Mouse (Mus musculus) liver, embryonic 12.5 days (tissue): ENCODE results near the gene Cdk8. TPM values are rescaled to one million over a fixed set of nuclear protein-coding genes. Genes with fewer than 3 reads are reported as not detected.
A peak's percentile ranks its signal among the peaks of the same experiment; 100 is the strongest.

ENCODE experiments used
- ATAC-seq: fragments of 200-750 bp; cut with Nextera tagmentation; 2 replicates; pipeline ENCODE4 v1.8.0; 2017; ENCODE audit warnings: moderate number of reproducible peaks, mild to moderate bottlenecking, moderate library complexity
- H3K27ac ChIP-seq: fragments of 300-500 bp; sonication (generic); 2 replicates; pipeline ENCODE4 v1.5.1; 2016; ENCODE audit warnings: mild to moderate bottlenecking
- H3K27me3 ChIP-seq: fragments of 300-500 bp; sonication (generic); replicated peaks from 2 replicates; pipeline ENCODE4 v1.6.1; 2016; ENCODE audit warnings: mild to moderate bottlenecking, moderate library complexity
- H3K36me3 ChIP-seq: fragments of 300-500 bp; sonication (generic); 2 replicates; pipeline ENCODE4 v1.6.1; 2016; ENCODE audit warnings: mild to moderate bottlenecking, moderate library complexity
- H3K4me1 ChIP-seq: fragments of 300-500 bp; sonication (generic); 2 replicates; pipeline ENCODE4 v1.6.1; 2016
- H3K4me2 ChIP-seq: fragments of 300-500 bp; sonication (generic); 2 replicates; pipeline ENCODE4 v1.6.1; 2016; ENCODE audit warnings: mild to moderate bottlenecking, moderate library complexity
- H3K4me3 ChIP-seq: fragments of 300-500 bp; sonication (generic); 2 replicates; pipeline ENCODE4 v1.5.1; 2016; ENCODE audit warnings: mild to moderate bottlenecking, moderate library complexity
- H3K9ac ChIP-seq: fragments of 300-500 bp; sonication (generic); 2 replicates; pipeline ENCODE4 v1.6.1; 2016; ENCODE audit warnings: mild to moderate bottlenecking, moderate library complexity
- H3K9me3 ChIP-seq: fragments of 300-500 bp; sonication (generic); replicated peaks from 2 replicates; pipeline ENCODE4 v1.6.1; 2016; ENCODE audit warnings: mild to moderate bottlenecking, moderate library complexity
- WGBS: fragments of 180-500 bp; shearing (Covaris S2); methylation state at CpG from one replicate; pipeline ENCODE4 v1.1.7; 2016; ENCODE audit not compliant: insufficient replicate concordance; 5-methylcytosine and 5-hydroxymethylcytosine counted together
- polyA plus RNA-seq: library from polyadenylated mRNA; unstranded; fragments of >200 nt; fragmentation: Nextera tagmentation; extraction: Ambion mirVana; gene quantifications from 2 replicates; pipeline ENCODE4 v1.2.1, GENCODE M21; 2016

The Cdk8 gene
- polyA plus RNA-seq, 1 experiment from 2014 or later, result 30.7 TPM

GRCm38 (mm10) chr5:146307046-146307743, 76.2 kb downstream of the Cdk8 start:
- H3K9me3 ChIP-seq, result peaks cover 17% of the 10 kb centered on the region
- WGBS, result 57% methylated on average over 8 of the region's 8 CpGs
- ATAC-seq, result peak; percentile 76
- H3K27me3 ChIP-seq, result no peaks in the 10 kb centered on the region
- peaks cover 56% of the 10 kb centered on the region for H3K36me3 ChIP-seq
- peaks cover 57% of the 10 kb centered on the region for H3K4me1 ChIP-seq
- H3K27ac ChIP-seq, result peak overlapping the region; percentile 96
- H3K4me2 ChIP-seq, result peak overlapping the region; percentile 17
- peak overlapping the region; percentile 33; the same call in 1 of the 2 replicates for H3K9ac ChIP-seq
- no peak overlapping the region for H3K4me3 ChIP-seq

- 58% methylated on average over 4 of the region's 4 CpGs for WGBS
- Histone ChIP-seq H3K4me2 (peak overlapping the region; percentile 49), H3K27ac (peak overlapping the region; percentile 96), H3K9me3 (peaks cover 17% of the 10 kb centered on the region), H3K4me1 (peaks cover 58% of the 10 kb centered on the region), H3K27me3 (no peaks in the 10 kb centered on the region), H3K9ac (peak overlapping the region; percentile 45; the same call in 1 of the 2 replicates), H3K36me3 (peaks cover 54% of the 10 kb centered on the region), H3K4me3 (peak overlapping the region; percentile 33)
- peak; percentile 90 for ATAC-seq
Measured at GRCm38 (mm10) chr5:146307744-146308096, 76.7 kb downstream of the Cdk8 start.

GRCm38 (mm10) chr5:146314538-146314937, 83.5 kb downstream of the Cdk8 start:
- H3K27me3 ChIP-seq, result no peaks in the 10 kb centered on the region
- H3K9me3 ChIP-seq, result no peaks in the 10 kb centered on the region
- peak overlapping the region; percentile 56; the same call in 1 of the 2 replicates for H3K9ac ChIP-seq
- no peaks in the 10 kb centered on the region for H3K36me3 ChIP-seq
- H3K4me2 ChIP-seq, result no peak overlapping the region
- WGBS, result 65% methylated on average over 6 of the region's 6 CpGs
- H3K4me3 ChIP-seq, result no peak overlapping the region
- peaks cover 65% of the 10 kb centered on the region for H3K4me1 ChIP-seq
- ATAC-seq, result no peak
- H3K27ac ChIP-seq, result peak overlapping the region; percentile 95

GRCm38 (mm10) chr5:146315268-146315921, 84.4 kb downstream of the Cdk8 start:
- Histone ChIP-seq H3K9me3 (no peaks in the 10 kb centered on the region), H3K4me1 (peaks cover 74% of the 10 kb centered on the region), H3K9ac (peak overlapping the region; percentile 56), H3K27me3 (no peaks in the 10 kb centered on the region), H3K36me3 (no peaks in the 10 kb centered on the region), H3K4me2 (peak overlapping the region; percentile 46), H3K27ac (peak overlapping the region; percentile 95), H3K4me3 (no peak overlapping the region)
- no peak for ATAC-seq
- WGBS, result 71% methylated on average over 14 of the region's 14 CpGs

GRCm38 (mm10) chr5:146316316-146316715, 85.3 kb downstream of the Cdk8 start:
- Histone ChIP-seq H3K27me3 (no peaks in the 10 kb centered on the region), H3K4me1 (peaks cover 82% of the 10 kb centered on the region), H3K27ac (peak overlapping the region; percentile 95)

GRCm38 (mm10) chr5:146318051-146318450, 87.0 kb downstream of the Cdk8 start:
- H3K4me2 ChIP-seq, result peak overlapping the region; percentile 26; the same call in 1 of the 2 replicates
- H3K36me3 ChIP-seq, result no peaks in the 10 kb centered on the region
- H3K4me1 ChIP-seq, result peaks cover 86% of the 10 kb centered on the region
- no peak overlapping the region for H3K4me3 ChIP-seq
- H3K9me3 ChIP-seq, result no peaks in the 10 kb centered on the region
- H3K9ac ChIP-seq, result peak overlapping the region; percentile 53
- ATAC-seq, result no peak
- 51% methylated on average over 5 of the region's 5 CpGs for WGBS
- no peaks in the 10 kb centered on the region for H3K27me3 ChIP-seq
- peak overlapping the region; percentile 95 for H3K27ac ChIP-seq

More at GRCm38 (mm10) chr5:146316316-146316715, 85.3 kb downstream of the Cdk8 start:
- 51% methylated on average over 5 of the region's 5 CpGs for WGBS
- ATAC-seq, result peak; percentile 97
- H3K4me2 ChIP-seq, result peak overlapping the region; percentile 49
- H3K9me3 ChIP-seq, result no peaks in the 10 kb centered on the region
- H3K36me3 ChIP-seq, result no peaks in the 10 kb centered on the region
- no peak overlapping the region for H3K4me3 ChIP-seq
- H3K9ac ChIP-seq, result peak overlapping the region; percentile 56

- Histone ChIP-seq H3K9me3 (no peaks in the 10 kb centered on the region), H3K4me3 (no peak overlapping the region), H3K9ac (peak overlapping the region; percentile 53), H3K27me3 (no peaks in the 10 kb centered on the region), H3K36me3 (no peaks in the 10 kb centered on the region), H3K27ac (peak overlapping the region; percentile 95), H3K4me2 (peak overlapping the region; percentile 26), H3K4me1 (peaks cover 86% of the 10 kb centered on the region)
- 55% methylated on average over 8 of the region's 8 CpGs for WGBS
- peak; percentile 41; the same call in 1 of the 2 replicates for ATAC-seq
Measured at GRCm38 (mm10) chr5:146318461-146318860, 87.4 kb downstream of the Cdk8 start.

GRCm38 (mm10) chr5:146328941-146329340, 97.9 kb downstream of the Cdk8 start:
- no peaks in the 10 kb centered on the region for H3K9me3 ChIP-seq
- no peaks in the 10 kb centered on the region for H3K27me3 ChIP-seq
- no peak for ATAC-seq
- peaks cover 21% of the 10 kb centered on the region for H3K4me1 ChIP-seq
- no peak overlapping the region for H3K27ac ChIP-seq
- H3K4me2 ChIP-seq, result no peak overlapping the region
- no peak overlapping the region for H3K9ac ChIP-seq
- no peaks in the 10 kb centered on the region for H3K36me3 ChIP-seq
- H3K4me3 ChIP-seq, result no peak overlapping the region
- WGBS, result 64% methylated on average over 10 of the region's 10 CpGs

GRCm38 (mm10) chr5:146329541-146329940, 98.5 kb downstream of the Cdk8 start:
- Histone ChIP-seq H3K36me3 (no peaks in the 10 kb centered on the region), H3K9me3 (no peaks in the 10 kb centered on the region), H3K4me2 (no peak overlapping the region; the same call in 1 of the 2 replicates), H3K4me3 (no peak overlapping the region), H3K9ac (0 out of 2 replicates have a peak overlapping the region, but pooled peaks have one; percentile 12), H3K4me1 (peaks cover 25% of the 10 kb centered on the region), H3K27me3 (no peaks in the 10 kb centered on the region), H3K27ac (peak overlapping the region; percentile 1; the same call in 1 of the 2 replicates)
- WGBS, result 70% methylated on average over 5 of the region's 5 CpGs
- no peak for ATAC-seq

GRCm38 (mm10) chr5:146330031-146330764, 99.2 kb downstream of the Cdk8 start:
- WGBS, result 25% methylated on average over 13 of the region's 13 CpGs
- no peaks in the 10 kb centered on the region for H3K9me3 ChIP-seq
- no peaks in the 10 kb centered on the region for H3K36me3 ChIP-seq
- H3K4me2 ChIP-seq, result peak overlapping the region; percentile 37
- H3K4me1 ChIP-seq, result peaks cover 29% of the 10 kb centered on the region
- H3K27me3 ChIP-seq, result no peaks in the 10 kb centered on the region
- H3K4me3 ChIP-seq, result 0 out of 2 replicates have a peak overlapping the region, but pooled peaks have one; percentile 0
- peak overlapping the region; percentile 1 for H3K27ac ChIP-seq
- ATAC-seq, result peak; percentile 59
- H3K9ac ChIP-seq, result peak overlapping the region; percentile 12; the same call in 1 of the 2 replicates

GRCm38 (mm10) chr5:146330765-146331115, 99.7 kb downstream of the Cdk8 start:
- Histone ChIP-seq H3K4me1 (peaks cover 29% of the 10 kb centered on the region), H3K9ac (no peak overlapping the region; the same call in 1 of the 2 replicates), H3K9me3 (no peaks in the 10 kb centered on the region), H3K27ac (peak overlapping the region; percentile 72), H3K36me3 (no peaks in the 10 kb centered on the region), H3K27me3 (no peaks in the 10 kb centered on the region), H3K4me3 (no peak overlapping the region), H3K4me2 (no peak overlapping the region; the same call in 1 of the 2 replicates)
- 25% methylated on average over 3 of the region's 3 CpGs for WGBS
- no peak for ATAC-seq
